Mouse (Mus musculus): ENCODE measurements around the gene Sit1.
A peak's percentile ranks its signal among the peaks of the same experiment; 100 is the strongest.
"Not testable (repeated sequence)": the region's sequence is repeated elsewhere in the genome, so short reads cannot be mapped to it uniquely, and the experiment has no call there.

Sit1 gene

GRCm38 (mm10) chr4:43485666-43486065, 2.1 kb upstream of the Sit1 start:
- not testable (repeated sequence) for H3K9me3 ChIP-seq (ENCODE audit: low read length); H3K4me1 ChIP-seq (replicated peaks; ENCODE audit: low read depth, low read length); H3K36me3 ChIP-seq (ENCODE audit: insufficient read depth, low read length); H3K4me3 ChIP-seq (replicated peaks; ENCODE audit: low read length); H3K27me3 ChIP-seq (ENCODE audit: insufficient read depth, low read length)
- TF ChIP-seq CTCF (conservative IDR thresholded peaks at IDR 0.05; ENCODE audit: low read length), result peak; percentile 53

DNA sequence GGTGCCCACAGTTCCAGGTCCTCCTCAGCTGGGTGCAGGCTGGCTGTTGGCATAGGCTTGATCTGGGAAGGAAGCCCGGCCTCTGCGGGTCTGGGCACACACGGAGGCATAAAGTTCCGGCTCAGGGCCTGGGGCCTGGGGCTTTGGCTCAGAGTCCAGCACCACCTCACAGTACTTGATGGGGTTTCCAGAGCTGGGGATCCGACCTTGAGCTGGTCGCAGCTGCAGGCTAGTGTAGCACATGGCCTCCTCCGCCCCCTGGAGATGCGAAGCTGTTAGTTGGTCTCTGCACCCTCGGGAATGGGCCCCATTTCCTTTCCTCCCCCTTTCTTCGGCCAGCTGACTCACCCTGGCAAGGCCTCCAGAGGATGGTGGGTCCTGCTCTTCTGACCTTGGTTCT, 943 bp downstream of the Sit1 start:
- TF ChIP-seq NANOG (IDR thresholded peaks at IDR 0.05; ENCODE audit: borderline replicate concordance, low read length), result no peak
- TF ChIP-seq CTCF (conservative IDR thresholded peaks at IDR 0.05; ENCODE audit: low read length), result no peak
- TF ChIP-seq POU5F1 (IDR thresholded peaks at IDR 0.05; ENCODE audit: borderline replicate concordance, low read length), result no peak
- H3K4me1 ChIP-seq (replicated peaks; ENCODE audit: low read depth, low read length), result peaks cover 20% of the 10 kb centered on the region
- H3K36me3 ChIP-seq (ENCODE audit: insufficient read depth, low read length), result no peaks in the 10 kb centered on the region
- no peaks in the 10 kb centered on the region for H3K9me3 ChIP-seq (ENCODE audit: low read length)
- 0 out of 2 replicates have a peak, but pooled peaks cover 3% of the 10 kb centered on the region for H3K27me3 ChIP-seq (ENCODE audit: insufficient read depth, low read length)
- no peak overlapping the region for H3K4me3 ChIP-seq (replicated peaks; ENCODE audit: low read length)

GRCm38 (mm10) chr4:43481894-43482456, 1.6 kb downstream of the Sit1 start:
- no peak for TF ChIP-seq CTCF (conservative IDR thresholded peaks at IDR 0.05; ENCODE audit: low read length)
- no peak for TF ChIP-seq POU5F1 (IDR thresholded peaks at IDR 0.05; ENCODE audit: borderline replicate concordance, low read length)
- no peak for TF ChIP-seq NANOG (IDR thresholded peaks at IDR 0.05; ENCODE audit: borderline replicate concordance, low read length)
- Histone ChIP-seq H3K4me1 (replicated peaks; ENCODE audit: low read depth, low read length) (peaks cover 20% of the 10 kb centered on the region), H3K9me3 (ENCODE audit: low read length) (no peaks in the 10 kb centered on the region), H3K4me3 (replicated peaks; ENCODE audit: low read length) (no peak overlapping the region), H3K27me3 (ENCODE audit: insufficient read depth, low read length) (0 out of 2 replicates have a peak, but pooled peaks cover 3% of the 10 kb centered on the region), H3K36me3 (ENCODE audit: insufficient read depth, low read length) (no peaks in the 10 kb centered on the region)

- Histone ChIP-seq H3K27me3 (ENCODE audit: insufficient read depth, low read length) (0 out of 2 replicates have a peak, but pooled peaks cover 3% of the 10 kb centered on the region), H3K4me1 (replicated peaks; ENCODE audit: low read depth, low read length) (peaks cover 20% of the 10 kb centered on the region), H3K36me3 (ENCODE audit: insufficient read depth, low read length) (no peaks in the 10 kb centered on the region), H3K4me3 (replicated peaks; ENCODE audit: low read length) (no peak overlapping the region), H3K9me3 (ENCODE audit: low read length) (no peaks in the 10 kb centered on the region)
- no peak for TF ChIP-seq CTCF (conservative IDR thresholded peaks at IDR 0.05; ENCODE audit: low read length)
Measured at GRCm38 (mm10) chr4:43480985-43481384, 2.5 kb downstream of the Sit1 start.

GRCm38 (mm10) chr4:43478906-43479832, 4.4 kb downstream of the Sit1 start:
- no peaks in the 10 kb centered on the region for H3K36me3 ChIP-seq (ENCODE audit: insufficient read depth, low read length)
- no peak for TF ChIP-seq NANOG (IDR thresholded peaks at IDR 0.05; ENCODE audit: borderline replicate concordance, low read length)
- no peak for TF ChIP-seq POU5F1 (IDR thresholded peaks at IDR 0.05; ENCODE audit: borderline replicate concordance, low read length)
- TF ChIP-seq CTCF (conservative IDR thresholded peaks at IDR 0.05; ENCODE audit: low read length), result peak; percentile 73
- no peaks in the 10 kb centered on the region for H3K9me3 ChIP-seq (ENCODE audit: low read length)
- peaks cover 5% of the 10 kb centered on the region; the same call in 1 of the 2 replicates for H3K27me3 ChIP-seq (ENCODE audit: insufficient read depth, low read length)
- peaks cover 20% of the 10 kb centered on the region for H3K4me1 ChIP-seq (replicated peaks; ENCODE audit: low read depth, low read length)
- H3K4me3 ChIP-seq (replicated peaks; ENCODE audit: low read length), result peak overlapping the region; percentile 74

DNA sequence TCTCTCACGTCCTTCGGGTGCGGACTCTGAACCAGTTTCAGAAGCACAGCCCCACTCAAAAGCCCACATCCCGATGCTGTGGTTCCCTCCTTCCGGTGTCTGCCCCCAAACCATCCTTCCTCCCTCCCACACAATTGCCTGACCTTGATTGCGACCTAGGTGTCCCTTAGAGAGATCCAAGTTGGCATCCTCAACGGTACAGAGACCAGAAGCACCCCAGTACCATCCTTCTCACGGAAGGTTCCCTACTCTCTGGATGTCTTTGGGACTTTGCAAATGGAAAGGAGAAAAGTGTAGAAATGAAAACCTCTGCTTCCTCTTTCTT, 5.0 kb downstream of the Sit1 start:
- no peak for TF ChIP-seq POU5F1 (IDR thresholded peaks at IDR 0.05; ENCODE audit: borderline replicate concordance, low read length)
- TF ChIP-seq NANOG (IDR thresholded peaks at IDR 0.05; ENCODE audit: borderline replicate concordance, low read length), result no peak
- TF ChIP-seq CTCF (conservative IDR thresholded peaks at IDR 0.05; ENCODE audit: low read length), result no peak
- no peaks in the 10 kb centered on the region for H3K36me3 ChIP-seq (ENCODE audit: insufficient read depth, low read length)
- H3K4me1 ChIP-seq (replicated peaks; ENCODE audit: low read depth, low read length), result peaks cover 17% of the 10 kb centered on the region
- peak overlapping the region; percentile 74 for H3K4me3 ChIP-seq (replicated peaks; ENCODE audit: low read length)
- H3K27me3 ChIP-seq (ENCODE audit: insufficient read depth, low read length), result peaks cover 7% of the 10 kb centered on the region; the same call in 1 of the 2 replicates
- no peaks in the 10 kb centered on the region for H3K9me3 ChIP-seq (ENCODE audit: low read length)

DNA sequence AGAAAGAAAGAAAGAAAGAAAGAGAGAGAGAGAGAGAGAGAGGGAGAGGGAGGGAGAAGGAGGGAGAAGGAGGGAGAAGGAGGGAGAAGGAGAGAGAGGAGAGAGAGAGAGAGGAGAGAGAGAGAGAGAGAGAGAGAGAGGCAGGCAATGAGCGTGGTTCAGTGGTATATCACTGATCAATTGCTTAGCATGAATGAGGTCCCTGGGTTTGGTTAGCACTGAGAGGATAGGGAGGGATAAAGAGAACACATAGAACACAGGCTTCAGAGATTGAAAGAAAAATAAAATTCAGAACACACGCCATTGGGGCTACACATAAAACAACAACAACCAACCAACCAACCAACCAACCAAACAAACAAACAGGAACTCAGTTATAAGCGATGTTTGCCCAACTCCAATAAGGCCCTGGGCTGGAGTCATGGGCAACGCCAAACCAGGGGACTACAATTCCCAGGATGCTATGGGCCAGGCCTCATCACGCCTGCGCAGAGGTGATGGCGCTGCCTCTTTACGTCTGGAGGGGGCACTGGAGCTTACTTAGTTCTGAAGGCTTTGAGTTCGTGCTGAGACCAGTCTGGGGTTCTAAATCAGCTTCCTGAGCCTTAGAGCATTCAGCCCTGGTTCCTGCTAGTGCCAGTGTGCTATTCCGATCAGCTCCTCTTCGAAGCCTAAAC, 5.5 kb downstream of the Sit1 start:
- Histone ChIP-seq H3K36me3 (ENCODE audit: insufficient read depth, low read length) (no peaks in the 10 kb centered on the region), H3K9me3 (ENCODE audit: low read length) (no peaks in the 10 kb centered on the region), H3K27me3 (ENCODE audit: insufficient read depth, low read length) (peaks cover 7% of the 10 kb centered on the region; the same call in 1 of the 2 replicates), H3K4me1 (replicated peaks; ENCODE audit: low read depth, low read length) (peaks cover 13% of the 10 kb centered on the region), H3K4me3 (replicated peaks; ENCODE audit: low read length) (peak overlapping the region; percentile 74)
- TF ChIP-seq NANOG (IDR thresholded peaks at IDR 0.05; ENCODE audit: borderline replicate concordance, low read length), result no peak
- TF ChIP-seq CTCF (conservative IDR thresholded peaks at IDR 0.05; ENCODE audit: low read length), result peak; percentile 28; the same call in 1 of the 2 replicates

DNA sequence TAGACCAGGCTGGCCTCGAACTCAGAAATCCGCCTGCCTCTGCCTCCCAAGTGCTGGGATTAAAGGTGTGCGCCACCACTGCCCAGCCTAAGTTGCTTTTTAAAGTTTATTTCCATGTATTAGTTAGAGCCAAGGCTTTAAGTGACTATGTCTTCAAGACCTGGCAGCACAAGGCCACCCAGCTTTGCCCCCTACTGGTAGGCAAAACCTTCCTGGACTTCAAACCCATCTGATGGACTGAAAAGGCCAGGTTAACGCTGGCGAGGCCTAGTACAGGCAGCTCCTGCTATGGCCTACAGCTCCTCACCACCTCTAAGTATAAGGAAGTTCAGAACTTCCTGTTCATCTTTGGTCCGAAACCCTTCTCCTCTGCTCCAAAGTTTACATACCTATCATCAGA, 6.9 kb downstream of the Sit1 start:
- no peak overlapping the region for H3K4me3 ChIP-seq (replicated peaks; ENCODE audit: low read length)

More for the DNA sequence above, 6.9 kb downstream of the Sit1 start:
- no peaks in the 10 kb centered on the region for H3K36me3 ChIP-seq (ENCODE audit: insufficient read depth, low read length)
- TF ChIP-seq POU5F1 (IDR thresholded peaks at IDR 0.05; ENCODE audit: borderline replicate concordance, low read length), result no peak
- no peak for TF ChIP-seq CTCF (conservative IDR thresholded peaks at IDR 0.05; ENCODE audit: low read length)
- TF ChIP-seq NANOG (IDR thresholded peaks at IDR 0.05; ENCODE audit: borderline replicate concordance, low read length), result no peak
- H3K4me1 ChIP-seq (replicated peaks; ENCODE audit: low read depth, low read length), result peaks cover 13% of the 10 kb centered on the region
- H3K27me3 ChIP-seq (ENCODE audit: insufficient read depth, low read length), result peaks cover 7% of the 10 kb centered on the region; the same call in 1 of the 2 replicates
- H3K9me3 ChIP-seq (ENCODE audit: low read length), result no peaks in the 10 kb centered on the region
